Mouse (Mus musculus): ENCODE data around the gene Cib4.

Gene Cib4

GRCm38 (mm10) chr5:30571820-30572219, 26.2 kb upstream of the Cib4 start:
- no peak for DNase-seq (ENCODE audit: low spot score in 2 of 2)

DNA sequence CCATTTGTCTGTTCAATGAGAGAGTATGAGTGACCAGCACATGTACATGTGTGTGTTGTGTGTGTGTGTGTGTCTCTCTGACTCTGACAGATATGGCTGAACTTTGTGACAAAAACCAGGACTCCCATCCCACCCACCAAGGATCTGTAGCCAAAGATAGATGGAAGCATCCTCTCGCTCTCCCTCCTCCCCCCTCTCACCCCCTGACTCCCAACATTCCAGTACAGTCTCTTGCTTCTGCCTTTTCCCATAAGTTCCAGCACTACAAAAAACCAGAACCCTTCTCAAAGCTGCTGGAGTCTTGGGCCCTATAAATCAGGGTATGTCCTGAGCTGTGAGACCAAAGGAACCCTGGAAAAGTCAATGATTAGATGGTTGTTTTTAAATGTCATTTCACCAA, 22.8 kb upstream of the Cib4 start:
- no peak for DNase-seq (ENCODE audit: low spot score in 2 of 2)

DNA sequence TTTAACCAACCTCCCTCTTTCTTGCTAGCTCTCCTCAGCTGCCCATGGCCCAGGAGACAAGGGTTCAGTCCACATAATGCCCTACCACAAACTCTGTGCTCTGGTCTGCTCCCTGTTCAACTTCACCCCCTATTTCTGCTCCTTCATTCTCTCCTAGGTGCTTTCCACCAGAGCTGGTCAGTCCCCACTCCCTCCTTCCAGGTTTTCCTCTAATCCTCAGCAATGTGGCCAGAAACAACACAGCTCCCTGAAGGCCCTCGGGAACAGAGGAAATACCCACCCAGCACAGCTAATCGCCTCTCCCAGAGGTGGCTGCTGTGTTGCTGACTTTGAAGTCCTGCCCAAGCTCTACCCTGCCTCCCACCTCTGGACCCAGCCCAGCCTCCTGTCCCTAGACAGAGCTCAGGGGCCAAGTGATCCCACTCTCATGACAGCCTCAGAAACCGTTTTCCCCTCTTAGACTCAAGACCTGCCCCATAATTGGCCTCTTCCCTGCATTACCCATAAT, 14.4 kb upstream of the Cib4 start:
- no peak for DNase-seq (ENCODE audit: low spot score in 2 of 2)

DNA sequence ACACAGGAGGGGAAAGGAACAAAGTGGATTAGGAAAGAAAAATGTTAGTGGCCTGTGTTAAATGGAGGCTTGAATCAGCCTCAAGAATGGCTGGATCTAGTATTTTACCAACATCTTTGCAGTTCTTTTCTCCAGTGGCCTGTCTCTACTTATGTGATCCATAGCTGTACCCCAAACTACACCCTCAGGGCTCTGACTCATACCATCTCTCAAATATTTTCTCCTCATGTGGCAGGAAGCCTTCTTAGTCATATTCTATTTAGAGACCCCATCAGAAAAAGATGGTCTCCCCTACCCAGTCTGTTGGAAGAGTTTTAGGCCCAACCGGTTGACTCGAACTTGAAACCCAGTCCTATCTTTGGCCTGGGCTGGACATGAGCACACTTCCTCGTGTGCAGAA, 13.8 kb upstream of the Cib4 start:
- no peak for DNase-seq (ENCODE audit: low spot score in 2 of 2)

DNA sequence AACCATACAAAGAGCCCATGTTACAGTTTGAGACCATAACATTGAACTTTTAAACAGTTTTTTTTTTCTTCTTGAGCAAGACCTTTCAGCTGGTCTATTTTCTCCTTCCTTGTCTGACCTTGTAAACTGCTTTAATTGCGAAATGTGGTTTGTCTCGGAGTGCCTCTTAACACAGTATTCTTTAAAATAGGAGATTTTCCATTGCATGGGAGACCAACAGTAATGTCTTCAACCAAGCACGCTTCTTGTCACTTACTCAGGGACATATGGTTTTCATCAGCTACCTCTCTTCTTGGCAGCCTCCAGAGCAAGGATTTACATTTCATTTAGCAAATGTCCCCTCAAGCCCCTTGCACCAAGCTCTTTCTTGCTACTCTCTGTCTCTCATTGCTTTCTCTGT, 10.6 kb upstream of the Cib4 start:
- DNase-seq (ENCODE audit: low spot score in 2 of 2): no peak

DNA sequence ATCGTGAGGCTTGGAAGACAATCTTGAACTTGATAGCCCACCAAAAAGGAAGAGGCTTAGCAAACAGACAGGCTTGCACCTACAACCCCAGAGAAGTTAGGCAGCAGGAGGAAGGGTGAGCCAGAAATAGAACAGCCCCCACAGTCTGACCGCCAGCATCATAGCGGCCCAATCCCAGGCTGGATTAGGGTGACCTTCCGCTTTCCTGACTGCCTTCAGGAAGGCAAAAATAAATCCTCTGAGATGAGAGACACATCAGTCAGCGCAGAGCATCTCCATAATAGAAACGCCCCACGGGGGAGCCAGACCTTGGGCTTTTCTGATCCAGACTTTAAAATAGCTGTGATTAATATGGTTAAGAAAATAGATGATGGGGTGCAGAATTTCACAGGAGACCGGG, 9.3 kb upstream of the Cib4 start:
- DNase-seq (ENCODE audit: low spot score in 2 of 2): no peak

- DNase-seq (ENCODE audit: low spot score in 2 of 2): no peak
Observed at GRCm38 (mm10) chr5:30553936-30554335, 8.3 kb upstream of the Cib4 start.

DNA sequence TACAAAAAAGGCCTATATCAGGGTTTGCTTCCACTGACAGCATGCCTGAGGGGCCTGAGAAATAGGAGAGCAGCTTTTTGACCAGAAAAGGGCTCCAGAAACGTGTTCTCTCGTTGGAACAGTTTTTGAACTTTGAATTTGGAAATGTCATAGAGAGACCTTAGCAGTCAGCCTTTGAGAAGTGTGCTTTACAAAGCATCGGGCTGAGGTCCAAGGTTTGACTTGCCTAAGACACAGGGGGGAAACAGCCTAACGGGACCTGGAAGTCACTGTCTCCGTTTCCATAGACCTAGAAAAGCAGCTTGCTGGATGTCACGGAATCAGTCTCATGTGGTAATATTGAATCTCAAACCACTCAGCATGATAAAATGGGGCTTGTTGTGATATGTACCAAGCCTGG, 6.4 kb upstream of the Cib4 start:
- no peak for DNase-seq (ENCODE audit: low spot score in 2 of 2)

- no peak for DNase-seq (ENCODE audit: low spot score in 2 of 2)
Observed at GRCm38 (mm10) chr5:30551022-30551638, 5.5 kb upstream of the Cib4 start.

- DNase-seq (ENCODE audit: low spot score in 2 of 2): peak in 1 of 2 experiments; percentile 11
Observed at GRCm38 (mm10) chr5:30550334-30551021, 4.8 kb upstream of the Cib4 start.

DNA sequence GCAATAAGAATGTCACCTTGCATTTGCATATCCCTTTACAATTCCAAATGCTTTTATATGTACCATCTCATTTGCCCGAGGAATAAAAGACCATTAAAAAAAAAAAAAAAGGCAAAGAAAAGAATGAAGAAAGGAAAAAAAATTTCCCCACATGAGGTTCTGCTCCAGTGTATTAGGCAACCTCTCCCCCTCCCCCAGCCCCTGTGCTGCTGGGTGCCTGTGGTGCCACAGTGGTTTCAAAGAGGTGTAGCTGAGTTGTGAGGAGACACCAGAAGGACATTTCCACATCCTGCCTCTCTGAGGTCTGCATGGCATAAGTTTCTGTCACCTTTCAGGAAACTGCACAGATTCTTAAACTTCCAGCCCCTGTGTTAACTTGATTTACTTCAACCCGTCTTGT, 3.0 kb upstream of the Cib4 start:
- no peak for DNase-seq (ENCODE audit: low spot score in 2 of 2)

- DNase-seq (ENCODE audit: low spot score in 2 of 2): no peak
Observed at GRCm38 (mm10) chr5:30536051-30536570, 9.5 kb downstream of the Cib4 start.

- no peak for DNase-seq (ENCODE audit: low spot score in 2 of 2)
Observed at GRCm38 (mm10) chr5:30534637-30535036, 11.0 kb downstream of the Cib4 start.

DNA sequence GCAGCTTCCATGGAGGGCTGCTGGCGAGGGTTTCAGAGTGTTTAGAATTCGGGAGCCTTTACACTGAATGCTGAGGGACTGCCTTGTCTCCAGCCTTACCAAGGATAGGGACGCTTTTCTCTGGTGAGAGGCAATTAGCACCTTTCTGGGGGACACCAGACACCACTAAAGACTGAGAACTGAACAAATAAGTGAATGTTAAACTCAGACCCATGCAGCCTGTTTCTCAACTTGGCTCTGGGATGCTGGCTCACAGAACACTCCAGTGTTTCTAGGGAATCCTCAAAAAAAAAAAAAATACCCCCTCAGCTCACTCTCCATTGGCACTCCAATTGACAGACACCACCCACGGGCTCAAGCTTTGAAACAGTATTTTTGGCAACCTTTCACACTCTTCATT, 16.7 kb downstream of the Cib4 start:
- no peak for DNase-seq (ENCODE audit: low spot score in 2 of 2)

GRCm38 (mm10) chr5:30527129-30527528, 18.5 kb downstream of the Cib4 start:
- no peak for DNase-seq (ENCODE audit: low spot score in 2 of 2)

DNA sequence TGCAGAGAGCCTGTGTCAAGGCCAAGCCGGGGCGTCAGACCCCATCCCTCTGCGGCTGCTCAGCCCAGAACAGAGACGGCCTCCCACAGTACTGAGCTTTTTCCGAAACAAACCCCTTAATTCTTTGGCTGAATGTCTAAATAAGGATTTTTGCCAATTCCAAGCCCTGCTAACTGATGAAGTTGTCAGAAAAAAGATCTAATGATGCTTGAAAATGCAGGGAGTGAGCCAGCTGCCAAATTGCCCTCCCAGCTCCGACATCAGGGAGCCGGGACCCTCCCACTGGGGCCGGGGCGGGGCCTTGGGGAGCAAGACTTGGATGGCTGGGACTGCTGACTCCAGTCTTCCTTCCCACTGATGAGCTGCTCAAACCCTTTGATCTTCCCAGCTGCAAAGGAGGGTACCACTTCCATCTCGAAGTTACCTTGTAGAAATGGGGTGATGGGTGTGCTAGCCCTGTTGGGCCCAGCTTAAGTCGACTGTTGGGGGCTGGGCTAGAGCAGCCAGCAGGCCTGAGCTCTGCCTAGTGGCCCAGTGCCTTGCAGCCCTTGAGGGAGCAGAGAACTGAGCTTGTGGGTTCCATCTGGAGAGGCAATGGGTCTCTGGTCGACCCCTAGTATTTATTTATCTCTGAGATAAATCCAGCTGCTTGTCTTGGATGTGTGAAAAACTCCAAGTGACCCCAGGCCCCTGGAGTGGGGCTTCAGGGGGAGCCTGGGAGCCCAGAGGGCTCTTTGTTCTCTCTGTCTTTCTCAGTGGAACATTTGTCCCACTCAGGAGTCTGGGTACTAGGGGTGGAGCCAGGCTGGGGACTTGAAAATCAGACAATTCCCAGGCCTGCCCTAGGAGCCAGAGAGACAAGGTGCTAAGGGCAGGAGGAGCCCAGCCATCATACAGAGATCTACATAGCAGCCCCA, 19.5 kb downstream of the Cib4 start:
- DNase-seq (ENCODE audit: low spot score in 2 of 2): no peak

- no peak for DNase-seq (ENCODE audit: low spot score in 2 of 2)
Observed at GRCm38 (mm10) chr5:30524213-30524612, 21.4 kb downstream of the Cib4 start.

GRCm38 (mm10) chr5:30523131-30523530, 22.5 kb downstream of the Cib4 start:
- no peak for DNase-seq (ENCODE audit: low spot score in 2 of 2)

DNA sequence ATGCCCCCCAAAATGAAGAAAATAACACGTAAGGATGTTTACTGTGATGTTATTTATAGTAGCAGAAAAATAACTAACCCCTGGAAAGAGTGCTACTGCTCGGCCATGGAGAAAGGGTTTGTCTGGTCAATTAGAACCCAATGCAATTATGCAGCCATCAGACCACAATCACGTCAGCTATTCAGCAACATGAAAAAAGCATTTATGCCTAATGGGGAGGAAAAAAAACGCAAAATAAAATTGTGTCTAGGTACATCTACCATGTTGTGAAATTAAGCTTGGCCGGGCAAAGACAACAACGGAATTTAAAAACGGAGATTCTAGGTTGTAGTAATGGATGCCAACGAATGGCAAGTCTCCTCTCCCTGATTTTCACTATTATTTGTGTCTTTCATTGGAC, 23.2 kb downstream of the Cib4 start:
- DNase-seq (ENCODE audit: low spot score in 2 of 2): no peak

- no peak for DNase-seq (ENCODE audit: low spot score in 2 of 2)
Observed at GRCm38 (mm10) chr5:30520214-30520732, 25.4 kb downstream of the Cib4 start.

GRCm38 (mm10) chr5:30519494-30519893, 26.1 kb downstream of the Cib4 start:
- no peak for DNase-seq (ENCODE audit: low spot score in 2 of 2)

- DNase-seq (ENCODE audit: low spot score in 2 of 2): no peak
Observed at GRCm38 (mm10) chr5:30518547-30518946, 27.1 kb downstream of the Cib4 start.
